Mouse (Mus musculus) urinary bladder, postnatal 25 days (tissue): Measurements from ENCODE around the gene Slc23a2.

ENCODE experiments used
- DNase-seq: peaks from one replicate; pipeline ENCODE4 v3.0.0; 2022; ENCODE audit warnings: low spot score

The Slc23a2 gene

GRCm38 (mm10) chr2:132048143-132048772 is 96.7 kb downstream of the Slc23a2 start:
- no peak for DNase-seq

- DNase-seq: no peak
Observed at GRCm38 (mm10) chr2:132047364-132047763, 97.5 kb downstream of the Slc23a2 start.

- DNase-seq: no peak
Observed at GRCm38 (mm10) chr2:132046659-132047058, 98.2 kb downstream of the Slc23a2 start.

GRCm38 (mm10) chr2:132044320-132045274 is 100.3 kb downstream of the Slc23a2 start:
- DNase-seq: no peak

- peak; percentile 60 for DNase-seq
Observed at GRCm38 (mm10) chr2:132043101-132043621, 101.7 kb downstream of the Slc23a2 start.

GRCm38 (mm10) chr2:132039894-132040293 is 105.0 kb downstream of the Slc23a2 start:
- DNase-seq: no peak

- DNase-seq: no peak
Observed at GRCm38 (mm10) chr2:132036326-132036725, 108.6 kb downstream of the Slc23a2 start.

- DNase-seq: no peak
Observed at GRCm38 (mm10) chr2:132035470-132035835, 109.5 kb downstream of the Slc23a2 start.

GRCm38 (mm10) chr2:132034590-132035469 is 110.1 kb downstream of the Slc23a2 start:
- no peak for DNase-seq

GRCm38 (mm10) chr2:132031364-132032095 is 113.4 kb downstream of the Slc23a2 start:
- DNase-seq: no peak

- no peak for DNase-seq
Observed at GRCm38 (mm10) chr2:132030418-132031363, 114.2 kb downstream of the Slc23a2 start.

GRCm38 (mm10) chr2:132029646-132030417 is 115.1 kb downstream of the Slc23a2 start, which contains the start of gene Rassf2:
Gene Rassf2 (minus strand): TSS chr2:132030258.
- peak; percentile 65 for DNase-seq

GRCm38 (mm10) chr2:132028894-132029605 is 115.9 kb downstream of the Slc23a2 start:
- peak; percentile 27 for DNase-seq

- no peak for DNase-seq
Observed at GRCm38 (mm10) chr2:132028107-132028506, 116.8 kb downstream of the Slc23a2 start.

GRCm38 (mm10) chr2:132027366-132027765 is 117.5 kb downstream of the Slc23a2 start:
- DNase-seq: no peak

GRCm38 (mm10) chr2:132024028-132024427 is 120.9 kb downstream of the Slc23a2 start:
- no peak for DNase-seq

- no peak for DNase-seq
Observed at GRCm38 (mm10) chr2:132022621-132023020, 122.3 kb downstream of the Slc23a2 start.

- DNase-seq: no peak
Observed at GRCm38 (mm10) chr2:132021616-132022015, 123.3 kb downstream of the Slc23a2 start.
